Mouse (Mus musculus) olfactory bulb, adult 2 months (tissue): ENCODE data around the gene Pyroxd2.

Experiments used
- CTCF ChIP-seq: fragments of 200-500 bp; IDR thresholded peaks from 2 replicates; pipeline ENCODE4 v1.5.1; 2012; ENCODE audit warnings: low read depth, mild to moderate bottlenecking, low read length, moderate library complexity; ENCODE audit not compliant: insufficient read depth
- POLR2A ChIP-seq: fragments of 200-500 bp; IDR thresholded peaks from 2 replicates; pipeline ENCODE4 v1.6.1; 2012; ENCODE audit warnings: mild to moderate bottlenecking, low read depth, low read length, moderate library complexity; ENCODE audit not compliant: insufficient read depth

- TF ChIP-seq POLR2A (no peak), CTCF (no peak)
Observed at GRCm38 (mm10) chr19:42755148-42755870, 2.7 kb upstream of the Pyroxd2 start.
